Mouse (Mus musculus) CH12.LX (cell line): ENCODE measurements at regions not wholly inside any gene's neighbourhood (a gene's known extent, or its start where the extent isn't known, plus 50 kb on each side); places are given as distances from the start of the nearest gene placed in this dataset.

ENCODE experiments used
- DNase-seq: peaks from one replicate; pipeline ENCODE4 v3.0.0-alpha.2; 2013; ENCODE audit errors: extremely low read depth
- H3K27ac ChIP-seq: 2 replicates; pipeline ENCODE4 v1.5.1; 2012; ENCODE audit warnings: low read depth, mild to moderate bottlenecking, control low read depth, moderate library complexity; ENCODE audit not compliant: insufficient read depth
- H3K27me3 ChIP-seq: replicated peaks from 2 replicates; pipeline ENCODE3; 2012; ENCODE audit warnings: inconsistent platforms
- H3K36me3 ChIP-seq, 2 experiments: replicated peaks in 1 of 2; 2 replicates each; pipeline versions ENCODE3 to v1.6.1; 2012; ENCODE audit warnings: inconsistent platforms in 1 of 2, low read length in 1 of 2, mild to moderate bottlenecking in 1 of 2, mixed read lengths in 1 of 2, moderate library complexity in 1 of 2; ENCODE audit not compliant: control insufficient read depth in 1 of 2, insufficient read depth in 1 of 2
- H3K4me1 ChIP-seq, 2 experiments: 2 replicates each; pipeline ENCODE4 v1.6.1; 2012; ENCODE audit warnings: inconsistent platforms in 1 of 2, moderate library complexity in 1 of 2; ENCODE audit not compliant: insufficient read depth in 2 of 2, control insufficient read depth in 1 of 2
- H3K4me2 ChIP-seq: 2 replicates; pipeline ENCODE4 v1.6.1; 2012; ENCODE audit warnings: low read depth, mild to moderate bottlenecking, control low read depth; ENCODE audit not compliant: poor library complexity, insufficient read depth, severe bottlenecking
- H3K4me3 ChIP-seq, 3 experiments: fragments of 150-350 bp in 1 of 3; sonication (generic) in 1 of 3; replicated peaks in 1 of 3; 2 replicates each; pipeline versions ENCODE3 to v1.5.1; 2011 to 2012; ENCODE audit warnings: low read depth in 2 of 3, low read length in 2 of 3, mild to moderate bottlenecking in 2 of 3, moderate library complexity in 2 of 3, control low read depth in 1 of 3, improper control_type of control experiment in 1 of 3, inconsistent platforms in 1 of 3, mixed read lengths in 1 of 3; ENCODE audit not compliant: poor library complexity in 1 of 3
- H3K79me2 ChIP-seq: replicated peaks from 2 replicates; pipeline ENCODE4 v1.6.1; 2012; ENCODE audit warnings: mild to moderate bottlenecking, moderate library complexity; ENCODE audit not compliant: control insufficient read depth, poor library complexity, insufficient read depth, severe bottlenecking; ENCODE audit errors: extremely low read depth
- H3K9ac ChIP-seq: 2 replicates; pipeline ENCODE4 v1.6.1; 2012; ENCODE audit warnings: low read depth, mild to moderate bottlenecking, control low read depth, moderate library complexity; ENCODE audit not compliant: insufficient read depth
- H3K9me3 ChIP-seq: replicated peaks from 2 replicates; pipeline ENCODE3; 2012; ENCODE audit warnings: low read length, inconsistent platforms, mixed read lengths
- BHLHE40 ChIP-seq: IDR thresholded peaks from 2 replicates; pipeline ENCODE4 v1.6.1; 2011; ENCODE audit warnings: mild to moderate bottlenecking, low read depth, low read length, improper control_type of control experiment
- CHD1 ChIP-seq: IDR thresholded peaks from 2 replicates; pipeline ENCODE4 v1.6.1; 2012; ENCODE audit warnings: low read depth, low read length, improper control_type of control experiment, inconsistent platforms
- CTCF ChIP-seq, 2 experiments: IDR thresholded peaks in 1 of 2; conservative IDR thresholded peaks in 1 of 2; 2 replicates each; pipeline ENCODE4 v1.5.1; 2011 to 2012; ENCODE audit warnings: low read depth in 2 of 2, low read length in 2 of 2, improper control_type of control experiment in 1 of 2, inconsistent platforms in 1 of 2, mild to moderate bottlenecking in 1 of 2, moderate library complexity in 1 of 2
- E2F4 ChIP-seq: IDR thresholded peaks from 2 replicates; pipeline ENCODE4 v1.6.1; 2011; ENCODE audit warnings: low read depth, low read length, improper control_type of control experiment; ENCODE audit not compliant: insufficient replicate concordance
- ELF1 ChIP-seq: IDR thresholded peaks from 2 replicates; pipeline ENCODE4 v1.6.1; 2014; ENCODE audit warnings: low read depth, mild to moderate bottlenecking, inconsistent platforms, low read length, improper control_type of control experiment
- EP300 ChIP-seq: IDR thresholded peaks from 2 replicates; pipeline ENCODE4 v1.6.1; 2011; ENCODE audit warnings: low read length, improper control_type of control experiment
- ETS1 ChIP-seq: conservative IDR thresholded peaks from 2 replicates; pipeline ENCODE4 v1.6.1; 2012; ENCODE audit warnings: low read depth, mild to moderate bottlenecking, inconsistent platforms, low read length, improper control_type of control experiment, moderate library complexity
- HCFC1 ChIP-seq: IDR thresholded peaks from 2 replicates; pipeline ENCODE4 v1.6.1; 2012; ENCODE audit warnings: low read depth, mild to moderate bottlenecking, inconsistent platforms, low read length, improper control_type of control experiment
- IRF4 ChIP-seq: IDR thresholded peaks from 2 replicates; pipeline ENCODE4 v1.6.1; 2014; ENCODE audit warnings: low read depth, mild to moderate bottlenecking, inconsistent platforms, low read length, improper control_type of control experiment
- JUN ChIP-seq: IDR thresholded peaks from 2 replicates; pipeline ENCODE4 v1.6.1; 2011; ENCODE audit warnings: low read depth, mild to moderate bottlenecking, low read length, improper control_type of control experiment, moderate library complexity; ENCODE audit not compliant: insufficient read depth
- JUND ChIP-seq: conservative IDR thresholded peaks from 2 replicates; pipeline ENCODE4 v1.6.1; 2011; ENCODE audit warnings: low read depth, low read length, improper control_type of control experiment
- MAX ChIP-seq: IDR thresholded peaks from 2 replicates; pipeline ENCODE4 v1.6.1; 2011; ENCODE audit warnings: low read length, improper control_type of control experiment
- MAZ ChIP-seq: IDR thresholded peaks from 2 replicates; pipeline ENCODE4 v1.6.1; 2012; ENCODE audit warnings: low read depth, mild to moderate bottlenecking, inconsistent platforms, low read length, improper control_type of control experiment, moderate library complexity
- MEF2A ChIP-seq: IDR thresholded peaks from 2 replicates; pipeline ENCODE4 v1.6.1; 2014; ENCODE audit warnings: low read depth, mild to moderate bottlenecking, inconsistent platforms, low read length, improper control_type of control experiment, borderline replicate concordance
- MYC ChIP-seq: IDR thresholded peaks from 2 replicates; pipeline ENCODE4 v1.6.1; 2011; ENCODE audit warnings: low read depth, mild to moderate bottlenecking, improper control_type of control experiment, low read length
- NELFE ChIP-seq: IDR thresholded peaks from 2 replicates; pipeline ENCODE4 v1.6.1; 2011; ENCODE audit warnings: low read depth, low read length, improper control_type of control experiment
- PAX5 ChIP-seq: IDR thresholded peaks from 2 replicates; pipeline ENCODE4 v1.6.1; 2012; ENCODE audit warnings: low read length, inconsistent platforms, mixed read lengths
- POLR2A ChIP-seq: IDR thresholded peaks from 2 replicates; pipeline ENCODE4 v1.6.1; 2011; ENCODE audit warnings: low read depth, mild to moderate bottlenecking, improper control_type of control experiment, low read length
- RAD21 ChIP-seq: IDR thresholded peaks from 2 replicates; pipeline ENCODE4 v1.6.1; 2011; ENCODE audit warnings: low read depth, mild to moderate bottlenecking, low read length, improper control_type of control experiment, moderate library complexity
- RCOR1 ChIP-seq: conservative IDR thresholded peaks from 2 replicates; pipeline ENCODE4 v1.6.1; 2012; ENCODE audit warnings: low read depth, mild to moderate bottlenecking, inconsistent platforms, low read length, improper control_type of control experiment
- SIN3A ChIP-seq: IDR thresholded peaks from 2 replicates; pipeline ENCODE4 v1.6.1; 2012; ENCODE audit warnings: low read length, improper control_type of control experiment, inconsistent platforms
- SMC3 ChIP-seq: IDR thresholded peaks from 2 replicates; pipeline ENCODE4 v1.6.1; 2011; ENCODE audit warnings: low read depth, low read length, improper control_type of control experiment
- TBP ChIP-seq: conservative IDR thresholded peaks from 2 replicates; pipeline ENCODE4 v1.6.1; 2011; ENCODE audit warnings: low read depth, low read length, improper control_type of control experiment
- USF2 ChIP-seq: conservative IDR thresholded peaks from 2 replicates; pipeline ENCODE4 v1.6.1; 2011; ENCODE audit warnings: low read depth, low read length, improper control_type of control experiment
- ZC3H11A ChIP-seq: IDR thresholded peaks from 2 replicates; pipeline ENCODE4 v1.6.1; 2012; ENCODE audit warnings: low read depth, mild to moderate bottlenecking, inconsistent platforms, low read length, improper control_type of control experiment
- ZKSCAN1 ChIP-seq: IDR thresholded peaks from 2 replicates; pipeline ENCODE4 v1.6.1; 2012; ENCODE audit warnings: low read depth, inconsistent platforms, low read length, improper control_type of control experiment, borderline replicate concordance
- ZMIZ1 ChIP-seq: IDR thresholded peaks from 2 replicates; pipeline ENCODE4 v1.6.1; 2012; ENCODE audit warnings: low read depth, mild to moderate bottlenecking, inconsistent platforms, low read length, improper control_type of control experiment
- dilution Hi-C: fragments of 300-500 bp; cut with MboI; formaldehyde crosslinking; loops from 2 replicates; pipeline ENCODE4 v1.14.3; 2020; ENCODE audit warnings: low sequenced_read_pairs; ENCODE audit not compliant: extremely low pct_unique_long_range_greater_than_20kb, extremely low pct_ligation_motif_present
- in situ Hi-C: fragments of 300-500 bp; cut with MboI; formaldehyde crosslinking; loops from 3 replicates; pipeline ENCODE4 v1.14.3; 2019; ENCODE audit warnings: low sequenced_read_pairs, low pct_ligation_motif_present, low pct_unique_long_range_greater_than_20kb, mixed read lengths

GRCm38 (mm10) chr6:147178276-147178675 is 85.7 kb downstream of the Pthlh start:
- in situ Hi-C loops = no loop called here
- no peaks in the 10 kb centered on the region for H3K79me2 ChIP-seq
- H3K27ac ChIP-seq = no peak overlapping the region
- no peak overlapping the region for H3K9ac ChIP-seq
- peaks cover 2% of the 10 kb centered on the region for H3K9me3 ChIP-seq
- no peaks in the 10 kb centered on the region for H3K4me1 ChIP-seq
- no peak overlapping the region for H3K4me3 ChIP-seq
- no peaks in the 10 kb centered on the region for H3K27me3 ChIP-seq
- DNase-seq = no peak
- dilution Hi-C loops = no loop called here
- TF ChIP-seq IRF4 (no peak), SIN3A (no peak), MAX (no peak), TBP (no peak), NELFE (no peak), ELF1 (no peak), RAD21 (no peak), MEF2A (no peak), MYC (no peak), PAX5 (no peak), ZKSCAN1 (no peak), ETS1 (no peak), ZMIZ1 (no peak), MAZ (no peak), E2F4 (no peak), POLR2A (no peak), JUND (no peak), EP300 (no peak), SMC3 (no peak), CTCF (conservative IDR thresholded peaks at IDR 0.05 in 1 of 2, IDR thresholded peaks at IDR 0.05 in 1 of 2; ENCODE audit: low read depth in 2 of 2, low read length in 2 of 2) (no peak)
- H3K4me2 ChIP-seq = no peak overlapping the region
- H3K36me3 ChIP-seq = no peaks in the 10 kb centered on the region

- Histone ChIP-seq H3K4me3 (no peak overlapping the region), H3K9me3 (peaks cover 4% of the 10 kb centered on the region), H3K36me3 (no peaks in the 10 kb centered on the region), H3K27ac (no peak overlapping the region), H3K9ac (no peak overlapping the region), H3K27me3 (no peaks in the 10 kb centered on the region), H3K4me2 (no peak overlapping the region), H3K4me1 (no peaks in the 10 kb centered on the region), H3K79me2 (no peaks in the 10 kb centered on the region)
- dilution Hi-C loops (no loop called here), in situ Hi-C loops (no loop called here)
- TF ChIP-seq HCFC1 (no peak), USF2 (no peak), BHLHE40 (no peak), TBP (no peak), JUN (no peak), ZMIZ1 (no peak), CHD1 (no peak), MYC (no peak), PAX5 (no peak), EP300 (no peak), RCOR1 (no peak), ZC3H11A (no peak)
- DNase-seq = no peak
Observed at GRCm38 (mm10) chr6:147176176-147176575, 85.0 kb downstream of the Klhl42 start.
